Mouse (Mus musculus) kidney, postnatal 36 days (tissue): ENCODE data around the gene Rgr.
A peak's percentile ranks its signal among the peaks of the same experiment; 100 is the strongest.
"Not testable (repeated sequence)": the region's sequence is repeated elsewhere in the genome, so short reads cannot be mapped to it uniquely, and the experiment has no call there.

Experiments used
- DNase-seq, 2 experiments: peaks; one replicate each; pipeline ENCODE4 v3.0.0; 2021 to 2022; ENCODE audit warnings: mixed read lengths in 2 of 2

Gene Rgr

DNA sequence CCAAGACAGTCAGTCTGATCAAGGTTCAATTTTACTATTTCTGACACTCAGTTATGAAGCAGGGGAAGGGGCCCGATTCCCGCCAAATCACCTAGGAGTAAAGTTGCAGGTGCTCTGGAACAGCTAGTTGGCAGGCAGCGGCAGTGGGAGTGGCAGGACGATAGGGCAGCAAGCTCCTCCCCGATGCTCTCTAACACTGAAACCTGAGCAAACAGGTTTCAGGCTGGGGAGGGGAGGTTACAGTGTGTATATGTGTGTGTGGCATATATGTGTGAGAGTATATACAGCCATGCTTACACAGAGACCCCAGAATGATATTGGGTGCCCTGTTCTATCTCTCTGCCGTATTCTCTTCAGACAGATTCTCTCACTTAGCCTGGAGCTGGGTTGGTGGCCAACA, 48.0 kb downstream of the Rgr start:
- DNase-seq, result not testable (repeated sequence)

DNA sequence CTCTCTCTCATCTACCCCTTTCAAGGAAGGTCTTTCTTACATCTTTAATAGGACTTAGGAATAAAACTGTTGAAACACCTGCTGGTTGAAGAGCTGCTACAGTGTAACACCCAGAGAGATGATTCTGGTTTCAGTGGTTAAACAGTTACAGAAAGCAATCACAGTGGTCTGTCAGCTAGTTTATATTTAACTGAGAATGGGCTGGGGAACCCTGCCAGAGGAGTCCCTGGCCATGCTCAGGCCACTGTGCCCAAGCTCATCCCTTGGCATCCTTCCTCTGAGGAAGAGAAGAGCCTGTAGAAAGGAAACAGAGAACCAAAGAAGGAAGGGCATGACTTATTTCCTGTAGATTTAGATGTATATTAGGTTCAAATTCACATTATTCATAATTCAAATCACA, 59.0 kb downstream of the Rgr start:
- peak; percentile 81 to 88 for DNase-seq

DNA sequence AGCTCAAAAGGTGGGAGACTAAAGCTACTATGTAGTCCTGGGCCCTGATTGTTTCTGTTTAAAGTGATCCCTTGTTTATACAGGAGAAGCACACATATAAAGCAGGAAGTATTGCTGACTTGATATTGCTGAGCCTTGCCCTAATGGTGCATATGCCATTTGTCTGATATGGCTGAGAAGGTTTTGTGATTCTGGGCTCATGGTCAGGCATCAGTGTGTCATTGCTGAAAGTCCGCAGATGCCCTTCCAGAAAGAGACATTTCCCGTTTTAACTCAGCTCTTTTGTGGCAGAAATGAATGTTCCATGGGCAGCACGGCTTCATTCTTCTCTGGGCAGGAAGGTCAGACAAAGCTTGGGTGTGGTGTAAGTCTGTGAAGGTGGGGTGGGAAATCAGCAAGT, 63.1 kb downstream of the Rgr start:
- no peak for DNase-seq
